Mouse (Mus musculus) left cerebral cortex, adult 9 months (tissue): ENCODE results near the gene Snx30.

ENCODE experiments used
- DNase-seq, 2 experiments: peaks; one replicate each; pipeline ENCODE4 v3.0.0; 2022; ENCODE audit warnings: low spot score in 2 of 2

Snx30 gene

GRCm38 (mm10) chr4:59824860-59825259 lies 19.2 kb downstream of the Snx30 start:
- no peak for DNase-seq

GRCm38 (mm10) chr4:59825634-59826033 lies 20.0 kb downstream of the Snx30 start:
- DNase-seq = peak in 1 of 2 experiments; percentile 53

DNA sequence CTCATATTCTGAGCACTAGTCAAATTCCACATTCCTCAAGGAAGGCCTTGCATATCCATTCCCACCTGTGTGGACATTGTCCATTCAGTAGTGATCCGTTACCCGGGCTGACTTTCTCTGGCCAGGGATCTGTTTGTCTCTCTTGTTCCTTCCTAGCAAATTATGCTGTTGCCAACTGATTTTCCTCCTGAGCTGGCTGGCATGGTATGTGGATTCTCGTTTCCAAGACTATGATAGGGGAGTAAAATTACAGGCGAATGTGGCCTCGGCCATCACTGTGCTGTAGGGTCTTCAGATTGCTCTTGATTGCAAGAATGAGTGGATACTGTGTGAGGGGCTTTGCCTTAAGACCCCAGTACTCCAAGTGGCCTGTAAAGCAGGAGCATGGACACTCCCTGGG lies 20.7 kb downstream of the Snx30 start:
- DNase-seq = no peak

DNA sequence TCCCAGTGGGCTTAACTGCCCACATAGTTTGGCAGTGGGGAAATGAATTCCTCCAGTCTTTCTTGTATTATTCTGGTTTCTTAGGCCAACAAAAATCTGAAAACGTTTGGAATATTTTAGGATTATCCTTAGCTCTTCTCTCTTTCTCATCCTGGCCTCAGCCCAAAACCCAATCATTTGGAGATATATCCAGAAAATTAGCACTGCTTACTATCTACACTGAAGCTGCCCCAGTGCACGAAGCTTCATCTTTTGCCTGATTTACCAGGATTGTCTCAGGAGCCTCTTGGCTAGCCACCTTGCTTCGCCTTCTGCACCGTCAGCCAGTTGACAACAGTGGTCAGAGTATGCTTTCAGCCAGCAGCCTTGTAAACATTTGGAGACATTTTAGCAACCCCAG lies 23.4 kb downstream of the Snx30 start:
- DNase-seq = peak in 1 of 2 experiments; percentile 50

DNA sequence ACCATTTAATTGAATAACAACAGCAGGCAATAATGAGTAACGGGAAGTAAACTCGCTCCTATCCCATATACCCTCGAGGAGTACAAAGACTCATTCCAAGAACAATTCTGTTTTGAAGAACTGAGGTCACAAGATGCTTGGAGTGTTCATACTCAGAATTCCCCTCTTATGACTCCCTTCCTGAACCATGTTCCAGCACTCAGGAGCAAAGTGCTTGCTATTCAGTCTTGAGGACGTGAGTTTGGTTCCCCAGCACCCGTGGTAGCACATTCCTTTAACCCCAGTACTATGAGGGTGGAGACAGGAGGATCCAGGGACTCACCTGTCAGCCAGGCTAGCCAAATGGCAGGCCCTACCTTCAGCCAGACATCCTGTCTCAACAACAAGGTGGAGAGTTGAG lies 25.4 kb downstream of the Snx30 start:
- no peak for DNase-seq

- no peak for DNase-seq
These were observed 27.2 kb downstream of the Snx30 start for GRCm38 (mm10) chr4:59832810-59833209.

DNA sequence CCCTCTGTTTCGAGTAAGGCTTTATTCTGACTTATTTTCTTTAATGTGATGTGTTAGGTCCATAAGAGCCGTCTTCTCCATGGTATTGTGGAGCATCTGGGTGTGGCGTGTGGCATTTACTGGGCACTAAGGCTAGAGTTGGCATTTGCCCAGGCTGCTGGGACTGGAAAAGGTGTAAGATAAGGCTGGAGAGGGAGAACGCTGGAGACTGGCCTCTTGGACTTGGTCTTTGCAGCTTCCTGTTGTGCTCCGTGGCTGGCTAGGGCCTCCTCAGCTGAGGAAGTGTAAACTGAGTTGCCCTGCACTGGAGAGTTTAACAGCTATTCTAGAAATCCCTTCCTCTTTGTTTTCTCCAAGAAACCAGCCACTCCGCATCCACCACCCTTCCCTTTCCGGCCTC lies 32.0 kb downstream of the Snx30 start:
- DNase-seq = no peak

GRCm38 (mm10) chr4:59844460-59845244 lies 39.0 kb downstream of the Snx30 start:
- no peak for DNase-seq

DNA sequence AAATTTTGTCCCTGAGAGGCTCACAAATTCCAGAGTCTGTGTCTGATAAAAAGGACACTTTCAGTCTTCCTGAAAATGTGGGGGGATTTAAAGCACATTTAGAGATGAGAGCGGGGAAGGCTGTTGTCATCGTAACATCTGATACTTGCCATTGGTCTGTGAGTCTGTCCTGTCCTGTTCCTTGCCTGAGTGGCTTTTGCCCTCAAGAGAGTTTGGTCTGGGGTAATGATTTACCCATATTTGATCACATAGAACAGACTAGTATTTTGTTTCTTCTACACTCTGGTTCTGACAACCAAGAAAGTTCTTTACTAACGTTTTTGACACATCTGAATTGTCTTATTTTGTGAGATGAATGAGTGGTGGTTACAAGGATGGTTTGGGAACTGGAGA lies 39.6 kb downstream of the Snx30 start:
- DNase-seq = no peak

DNA sequence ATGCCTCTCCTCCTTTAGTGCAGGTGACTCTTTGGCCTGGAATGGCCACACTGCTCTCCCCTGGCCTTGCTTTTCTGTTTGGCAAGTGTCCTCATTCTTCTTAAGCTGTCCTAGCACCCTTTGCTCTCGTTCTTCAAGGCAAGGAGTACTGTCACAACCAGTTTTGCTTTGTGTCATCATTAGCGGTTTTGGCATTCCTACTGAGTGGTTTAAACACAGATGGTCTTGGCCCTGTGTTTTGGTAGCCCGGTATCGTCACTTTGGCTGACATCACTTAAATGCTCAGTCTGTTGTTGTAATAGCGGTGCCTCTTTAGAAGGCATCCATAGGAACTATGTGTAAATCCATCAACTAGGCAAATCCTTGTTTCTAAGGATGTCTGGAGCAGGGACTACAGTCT lies 41.8 kb downstream of the Snx30 start:
- no peak for DNase-seq

DNA sequence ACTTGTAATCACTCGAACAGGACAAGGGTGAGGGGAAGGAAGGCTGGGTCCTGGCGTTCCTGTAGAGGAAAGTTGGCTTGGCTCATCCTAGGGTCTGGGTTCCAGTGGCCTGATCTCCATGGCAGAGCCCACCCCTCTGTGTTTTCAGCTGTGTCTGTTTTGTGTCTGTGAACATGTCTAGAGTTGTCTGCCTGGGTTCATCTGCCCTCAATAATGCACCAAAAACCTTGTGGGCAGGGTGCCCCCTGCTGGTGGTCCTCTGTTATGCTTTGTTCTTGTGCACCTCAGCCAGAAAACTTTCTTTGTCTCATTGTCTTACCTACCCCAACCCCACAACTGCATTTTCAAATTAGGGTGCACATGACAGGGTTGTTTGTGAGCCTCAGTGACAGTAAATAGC lies 44.5 kb downstream of the Snx30 start:
- peak in 1 of 2 experiments; percentile 70 for DNase-seq

DNA sequence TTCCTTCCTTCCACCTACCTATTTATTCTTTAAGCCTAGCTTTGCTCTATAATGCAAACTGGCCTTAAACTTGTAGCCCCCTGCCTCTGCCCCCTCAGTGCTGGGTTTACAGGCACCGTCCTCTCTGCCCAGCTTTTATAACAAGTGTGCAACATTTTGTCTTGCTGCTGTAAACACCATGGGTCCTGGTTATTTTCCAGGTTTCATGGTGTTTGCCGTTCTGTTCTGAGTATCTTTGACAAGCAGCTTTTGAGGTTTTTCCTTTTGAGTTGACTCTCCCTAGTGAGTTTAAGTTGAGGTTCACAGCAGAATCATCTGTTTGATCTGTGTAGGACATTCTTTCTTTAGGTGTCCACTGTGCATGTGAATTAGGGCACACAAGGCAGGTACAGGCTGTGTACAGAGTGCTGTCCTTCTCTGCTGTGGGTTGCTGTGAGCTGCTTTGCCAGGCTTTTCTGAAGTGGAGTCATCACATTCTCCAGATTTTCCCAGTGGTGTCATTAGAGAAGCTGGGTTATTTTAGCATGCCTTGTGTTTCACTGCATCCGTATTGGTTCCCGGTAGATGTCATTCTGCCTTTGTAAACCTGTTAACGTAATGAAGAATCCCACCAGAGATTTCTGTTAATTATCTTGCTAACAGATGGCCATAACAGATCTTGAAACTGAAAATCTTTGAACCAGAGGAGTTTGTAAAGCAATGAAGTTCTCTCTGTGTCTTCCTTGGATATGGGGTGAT lies 45.4 kb downstream of the Snx30 start:
- no peak for DNase-seq

GRCm38 (mm10) chr4:59853155-59853554 lies 47.5 kb downstream of the Snx30 start:
- no peak for DNase-seq

DNA sequence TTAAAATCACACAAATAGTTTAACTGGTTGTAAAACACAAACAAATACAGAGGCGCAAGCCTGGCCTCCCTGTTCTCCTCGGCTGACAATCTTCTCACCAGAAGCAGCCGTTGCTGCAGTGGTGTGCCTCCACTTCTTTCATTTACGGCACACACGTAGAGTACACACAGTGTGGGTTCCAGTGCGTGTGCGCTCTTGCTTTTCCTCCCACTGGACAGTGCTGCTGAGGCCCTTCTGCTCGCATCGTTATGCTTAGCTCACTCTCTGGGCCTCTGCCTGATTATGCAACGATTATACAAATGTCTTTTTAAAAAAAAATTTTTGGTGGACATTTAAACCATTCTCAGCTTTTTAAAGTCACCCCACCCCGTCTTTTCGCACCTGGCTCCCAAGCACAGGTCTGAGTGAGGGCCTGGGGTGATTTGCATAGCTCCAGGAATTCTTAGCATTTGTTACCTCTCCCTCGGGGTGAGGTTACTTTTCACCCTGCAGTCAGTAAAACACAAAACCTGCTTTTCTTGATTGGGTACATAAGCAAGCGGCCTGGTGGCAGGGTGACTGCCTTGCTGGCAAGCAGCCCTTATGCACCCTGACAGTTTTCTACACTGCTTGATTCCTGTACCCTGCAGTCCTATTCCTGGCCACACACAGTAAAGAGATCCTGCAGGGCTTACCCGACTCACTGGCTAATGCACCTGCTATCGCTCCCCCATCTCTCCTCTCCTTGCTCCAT lies 54.2 kb downstream of the Snx30 start:
- no peak for DNase-seq

GRCm38 (mm10) chr4:59860431-59860830 lies 54.8 kb downstream of the Snx30 start:
- no peak for DNase-seq

- DNase-seq = no peak
These were observed 56.2 kb downstream of the Snx30 start for GRCm38 (mm10) chr4:59861871-59862270.

- no peak for DNase-seq
These were observed 56.7 kb downstream of the Snx30 start for GRCm38 (mm10) chr4:59862335-59862734.

GRCm38 (mm10) chr4:59863869-59864268 lies 58.2 kb downstream of the Snx30 start:
- DNase-seq = no peak

DNA sequence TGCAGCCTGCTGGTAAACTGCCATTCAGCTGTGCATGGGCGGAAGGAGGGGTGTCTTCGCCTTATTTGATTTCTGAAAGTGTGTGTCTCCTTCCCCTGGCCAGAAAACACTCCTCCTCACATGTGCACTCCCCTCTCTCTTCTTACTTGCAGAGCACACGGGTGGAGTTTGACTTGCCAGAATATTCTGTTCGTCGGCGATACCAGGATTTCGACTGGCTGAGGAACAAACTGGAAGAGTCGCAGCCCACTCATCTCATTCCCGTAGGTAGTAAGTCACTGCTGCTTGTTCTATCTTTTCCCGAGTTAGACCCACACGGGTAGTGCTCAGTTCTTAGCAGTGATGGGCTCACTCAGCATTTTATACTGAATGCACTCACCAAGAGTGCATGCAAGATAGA lies 62.4 kb downstream of the Snx30 start:
- DNase-seq = peak in 1 of 2 experiments; percentile 65

DNA sequence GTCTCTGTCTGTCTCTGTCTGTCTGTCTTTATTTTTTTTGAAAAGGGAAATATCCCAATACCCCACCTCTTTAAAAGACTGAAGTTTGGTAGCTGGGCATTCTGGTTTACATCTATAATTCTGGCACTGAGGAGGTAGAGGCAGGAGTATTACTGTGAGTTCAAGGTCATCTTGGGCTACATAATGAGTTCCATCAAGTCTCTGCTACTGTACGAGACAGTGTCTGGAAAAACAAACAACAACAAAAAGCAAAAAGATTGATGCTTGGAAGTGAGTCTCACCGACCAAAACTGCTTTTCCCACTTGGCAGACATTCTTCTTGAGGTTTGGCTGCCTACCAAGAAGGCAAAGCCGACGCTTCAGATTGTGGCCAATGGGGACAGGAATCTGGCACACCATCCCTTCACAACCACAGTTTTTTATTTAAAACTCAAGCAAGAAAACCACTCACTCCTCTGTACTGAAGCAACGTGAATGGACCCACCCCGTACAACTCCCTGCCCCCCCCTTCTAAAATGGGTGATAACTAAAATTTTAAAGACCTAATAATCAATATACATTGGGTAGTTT lies 63.9 kb downstream of the Snx30 start:
- DNase-seq = peak in 1 of 2 experiments; percentile 35

DNA sequence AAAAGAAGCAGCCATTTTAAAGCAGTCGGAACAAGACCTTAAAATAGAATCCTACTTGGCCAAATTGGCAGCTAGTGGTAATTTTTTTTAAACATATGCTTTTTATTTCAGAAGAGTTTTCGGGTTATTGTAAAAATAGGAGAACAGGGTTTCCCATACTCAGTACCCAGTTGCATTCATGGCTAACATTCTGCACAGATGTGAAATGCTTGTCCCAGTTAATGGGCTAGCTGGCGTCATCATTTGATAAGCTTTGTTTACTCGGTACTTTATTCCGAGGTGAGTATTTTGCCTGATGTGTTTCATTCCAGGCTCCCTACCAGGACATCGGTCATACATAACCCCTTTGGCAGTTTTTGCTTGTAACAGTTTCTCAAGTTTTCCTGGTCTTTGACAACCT lies 64.8 kb downstream of the Snx30 start:
- DNase-seq = no peak
